Mouse (Mus musculus) neural tube, embryonic 15.5 days (tissue): ENCODE measurements around the gene Vps53. TPM values are rescaled to one million over a fixed set of nuclear protein-coding genes. Genes with fewer than 3 reads are reported as not detected.

Experiments used
- ATAC-seq: fragments of 200-750 bp; cut with Nextera tagmentation; 2 replicates; pipeline ENCODE4 v1.8.0; 2017; ENCODE audit warnings: mild to moderate bottlenecking, moderate TSS enrichment, moderate library complexity; ENCODE audit not compliant: low FRiP score
- H3K27ac ChIP-seq: fragments of 300-500 bp; sonication (generic); replicated peaks from 2 replicates; pipeline ENCODE4 v1.5.1; 2015; ENCODE audit warnings: mild to moderate bottlenecking, inconsistent platforms
- H3K27me3 ChIP-seq: fragments of 300-500 bp; sonication (generic); replicated peaks from 2 replicates; pipeline ENCODE4 v1.6.1; 2015; ENCODE audit warnings: inconsistent platforms
- H3K36me3 ChIP-seq: fragments of 300-500 bp; sonication (generic); 2 replicates; pipeline ENCODE4 v1.6.1; 2015; ENCODE audit warnings: inconsistent platforms
- H3K4me1 ChIP-seq: fragments of 300-500 bp; sonication (generic); 2 replicates; pipeline ENCODE4 v1.6.1; 2015; ENCODE audit warnings: inconsistent platforms
- H3K4me2 ChIP-seq: fragments of 300-500 bp; sonication (generic); 2 replicates; pipeline ENCODE4 v1.6.1; 2015; ENCODE audit warnings: inconsistent platforms, mild to moderate bottlenecking, moderate library complexity
- H3K4me3 ChIP-seq: fragments of 300-500 bp; sonication (generic); replicated peaks from 2 replicates; pipeline ENCODE4 v1.5.1; 2015; ENCODE audit warnings: mild to moderate bottlenecking, inconsistent platforms
- H3K9ac ChIP-seq: fragments of 300-500 bp; sonication (generic); replicated peaks from 2 replicates; pipeline ENCODE4 v1.6.1; 2015; ENCODE audit warnings: mild to moderate bottlenecking, inconsistent platforms
- H3K9me3 ChIP-seq: fragments of 300-500 bp; sonication (generic); replicated peaks from 2 replicates; pipeline ENCODE4 v1.6.1; 2016; ENCODE audit warnings: inconsistent platforms
- WGBS: fragments of 180-500 bp; shearing (Covaris S2); methylation state at CpG from one replicate; pipeline ENCODE4 v1.1.7; 2015; ENCODE audit warnings: mixed read lengths; 5-methylcytosine and 5-hydroxymethylcytosine counted together
- polyA plus RNA-seq: library from polyadenylated mRNA; unstranded; fragments of >200 nt; fragmentation: Nextera tagmentation; extraction: Ambion mirVana; gene quantifications from 2 replicates; pipeline ENCODE4 v1.2.1, GENCODE M21; 2015

The Vps53 gene
- polyA plus RNA-seq, 1 experiment from 2014 or later, result 69.4 TPM

DNA sequence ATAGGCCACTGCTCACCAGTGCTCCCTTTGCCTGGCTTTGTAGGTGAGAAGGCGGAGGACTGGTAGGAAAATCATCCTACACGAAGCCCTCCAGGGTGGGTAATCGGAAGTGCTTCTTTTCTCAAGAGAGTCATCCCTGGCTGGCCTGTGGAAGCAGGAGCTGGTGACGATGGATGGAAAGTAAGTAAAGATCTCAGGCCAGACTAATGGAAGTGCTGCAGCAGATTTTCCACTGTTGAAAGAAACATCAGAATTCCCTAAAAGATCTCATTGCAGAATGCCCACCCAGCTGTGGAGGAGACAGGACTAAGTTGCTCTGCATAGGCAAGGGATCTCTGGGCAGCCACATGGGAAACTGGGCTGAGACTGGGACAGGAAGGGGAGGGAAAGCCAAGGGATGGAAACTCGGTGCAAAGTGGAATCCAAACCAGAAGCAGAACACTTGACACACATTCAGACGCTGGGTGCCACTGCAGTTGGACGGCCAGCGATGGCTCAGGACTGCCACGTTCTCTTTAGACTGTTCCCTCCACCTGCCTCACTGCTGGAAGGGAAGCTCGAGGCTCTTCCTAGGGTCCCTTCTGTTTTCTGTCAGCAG, 137.3 kb downstream of the Vps53 start:
- Histone ChIP-seq H3K9ac (no peak overlapping the region), H3K4me1 (peaks cover 12% of the 10 kb centered on the region; the same call in 1 of the 2 replicates), H3K4me3 (no peak overlapping the region), H3K9me3 (no peaks in the 10 kb centered on the region), H3K27me3 (no peaks in the 10 kb centered on the region), H3K36me3 (peaks cover 23% of the 10 kb centered on the region), H3K4me2 (no peak overlapping the region), H3K27ac (no peak overlapping the region)
- 66% methylated on average over 10 of the region's 10 CpGs for WGBS
- no peak for ATAC-seq

DNA sequence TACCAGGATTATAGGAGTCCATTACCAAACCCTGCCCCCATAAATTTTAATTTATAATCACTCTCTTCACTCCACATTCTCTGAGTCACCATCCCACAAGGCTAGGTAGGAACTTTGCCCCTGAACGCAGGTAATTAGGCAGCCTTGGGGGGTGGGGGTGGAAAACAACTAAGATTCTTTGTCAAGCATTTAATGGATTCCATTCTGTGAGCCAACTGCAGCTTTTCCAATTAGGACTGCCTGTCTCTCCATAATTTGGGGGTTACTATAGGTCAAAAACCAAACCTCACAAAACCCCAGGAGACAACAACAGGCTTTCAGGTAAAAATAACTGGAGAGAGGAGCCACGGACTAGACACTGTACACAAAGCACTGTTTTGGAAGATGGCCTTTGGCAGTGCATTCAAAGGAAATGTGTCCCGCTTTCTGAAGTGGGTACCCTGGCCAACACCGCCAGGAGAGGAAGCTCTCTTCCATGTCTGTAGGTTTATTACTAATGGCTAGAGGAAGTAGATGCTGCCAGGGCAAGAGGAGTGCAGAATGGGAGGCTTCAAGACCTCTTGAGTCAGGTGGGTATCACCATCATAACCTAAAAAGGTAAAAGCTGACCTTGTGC, 138.6 kb downstream of the Vps53 start:
- no peak for ATAC-seq
- H3K9me3 ChIP-seq, result no peaks in the 10 kb centered on the region
- H3K9ac ChIP-seq, result no peak overlapping the region
- no peaks in the 10 kb centered on the region for H3K27me3 ChIP-seq
- 82% methylated on average over 4 of the region's 4 CpGs for WGBS
- H3K4me2 ChIP-seq, result no peak overlapping the region
- H3K27ac ChIP-seq, result no peak overlapping the region
- H3K36me3 ChIP-seq, result peaks cover 11% of the 10 kb centered on the region; the same call in 1 of the 2 replicates
- H3K4me3 ChIP-seq, result no peak overlapping the region
- H3K4me1 ChIP-seq, result peaks cover 12% of the 10 kb centered on the region; the same call in 1 of the 2 replicates

DNA sequence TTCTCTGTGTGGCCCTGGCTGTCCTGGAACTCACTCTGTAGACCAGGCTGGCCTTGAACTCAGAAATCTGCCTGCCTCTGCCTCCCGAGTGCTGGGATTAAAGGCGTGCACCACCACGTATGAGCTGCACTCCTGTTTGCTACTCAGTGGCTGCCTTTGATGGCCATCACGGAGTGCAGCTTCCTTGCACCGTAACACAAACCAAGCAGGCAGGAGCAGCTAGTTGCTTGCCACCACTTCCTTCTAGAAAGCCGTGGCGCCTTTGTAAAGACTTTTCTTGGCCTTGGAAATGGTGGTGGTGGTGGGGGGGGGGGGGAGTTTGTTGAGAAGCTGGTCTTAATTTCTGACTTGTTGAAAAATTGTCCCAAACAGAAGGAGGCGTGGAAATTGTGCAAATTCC, 139.3 kb downstream of the Vps53 start:
- H3K36me3 ChIP-seq, result peaks cover 3% of the 10 kb centered on the region; the same call in 1 of the 2 replicates
- H3K9me3 ChIP-seq, result no peaks in the 10 kb centered on the region
- H3K9ac ChIP-seq, result no peak overlapping the region
- H3K4me1 ChIP-seq, result peaks cover 12% of the 10 kb centered on the region; the same call in 1 of the 2 replicates
- no peak overlapping the region for H3K4me2 ChIP-seq
- no peak for ATAC-seq
- no peaks in the 10 kb centered on the region for H3K27me3 ChIP-seq
- H3K4me3 ChIP-seq, result no peak overlapping the region
- H3K27ac ChIP-seq, result no peak overlapping the region
- 87% methylated on average over 8 of the region's 8 CpGs for WGBS

DNA sequence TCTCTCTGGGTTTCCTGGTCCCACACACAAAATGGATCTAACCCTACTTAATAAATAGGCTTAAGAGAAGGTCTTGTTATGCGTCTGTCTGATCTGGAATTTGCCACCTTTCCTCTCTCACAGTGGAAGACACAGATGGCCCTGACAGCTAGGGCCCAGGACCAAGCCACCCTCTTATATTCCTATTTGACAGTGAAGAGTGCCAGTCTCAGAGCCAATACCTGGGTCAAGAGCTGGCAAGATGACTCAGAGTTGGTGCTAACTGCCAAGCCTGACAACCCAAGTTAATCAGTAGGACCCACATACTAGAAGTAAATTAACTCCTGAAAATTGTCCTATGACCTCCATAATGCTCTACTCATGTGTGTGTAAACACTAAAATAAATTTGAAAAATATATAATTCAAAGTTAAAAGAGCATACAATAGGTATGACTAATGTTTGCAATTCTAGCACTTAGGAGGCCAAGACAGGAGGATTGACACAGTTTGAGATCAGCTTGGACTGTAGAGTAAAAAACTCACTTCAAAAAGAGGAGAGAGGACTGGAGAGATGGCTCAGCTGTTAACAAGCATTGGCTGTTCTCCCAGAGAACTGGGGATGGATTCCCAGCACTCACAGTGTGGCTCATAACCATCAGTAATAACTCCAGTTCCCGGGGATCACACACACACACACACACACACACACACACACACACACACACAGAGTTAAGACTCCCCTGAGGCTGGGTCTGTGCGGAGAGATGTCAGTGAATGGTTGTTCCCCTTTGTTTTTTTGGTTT, 140.0 kb downstream of the Vps53 start:
- Histone ChIP-seq H3K4me3 (no peak overlapping the region), H3K4me1 (peaks cover 12% of the 10 kb centered on the region; the same call in 1 of the 2 replicates), H3K27me3 (no peaks in the 10 kb centered on the region), H3K27ac (no peak overlapping the region), H3K4me2 (no peak overlapping the region), H3K36me3 (no peaks in the 10 kb centered on the region), H3K9me3 (no peaks in the 10 kb centered on the region), H3K9ac (no peak overlapping the region)
- ATAC-seq, result no peak
- WGBS, result 79% methylated on average over 3 of the region's 3 CpGs

DNA sequence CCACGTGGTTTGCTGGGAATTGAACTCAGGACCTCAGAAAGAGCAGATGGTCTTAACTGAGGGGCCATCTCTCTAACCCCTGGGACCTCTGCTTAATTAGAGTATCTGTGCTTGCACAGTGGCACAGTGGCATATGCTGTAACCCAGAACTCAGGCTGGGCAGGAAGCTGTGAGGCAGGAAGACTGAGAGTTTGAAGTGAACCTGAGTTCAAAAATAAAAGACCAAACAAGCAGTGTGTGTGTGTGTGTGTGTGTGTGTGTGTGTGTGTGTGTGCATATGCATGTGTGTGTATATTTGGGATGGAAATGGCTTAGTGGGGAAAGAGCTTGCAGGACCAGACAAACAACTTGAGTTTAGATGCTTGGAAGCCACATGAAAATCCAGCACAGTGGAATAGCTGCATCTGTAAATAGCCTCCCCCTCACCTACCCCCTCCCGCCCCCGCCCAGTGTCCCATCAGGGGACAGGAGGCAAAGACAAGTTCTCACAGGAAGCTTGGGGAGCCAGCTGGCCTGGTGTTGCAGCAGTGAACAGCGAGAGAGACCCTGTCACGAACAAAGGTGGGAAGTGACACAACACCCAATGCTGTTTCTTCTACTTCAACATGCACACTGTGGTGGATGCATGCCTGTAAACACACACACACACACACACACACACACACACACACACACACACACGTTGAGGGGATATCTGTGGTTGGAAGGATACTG, 141.7 kb downstream of the Vps53 start:
- peaks cover 7% of the 10 kb centered on the region; the same call in 1 of the 2 replicates for H3K4me1 ChIP-seq
- ATAC-seq, result no peak
- H3K27me3 ChIP-seq, result no peaks in the 10 kb centered on the region
- WGBS, result 63% methylated on average over 6 of the region's 6 CpGs
- H3K4me2 ChIP-seq, result no peak overlapping the region
- no peak overlapping the region for H3K4me3 ChIP-seq
- no peaks in the 10 kb centered on the region for H3K9me3 ChIP-seq
- no peak overlapping the region for H3K9ac ChIP-seq
- H3K27ac ChIP-seq, result no peak overlapping the region
- no peaks in the 10 kb centered on the region for H3K36me3 ChIP-seq

DNA sequence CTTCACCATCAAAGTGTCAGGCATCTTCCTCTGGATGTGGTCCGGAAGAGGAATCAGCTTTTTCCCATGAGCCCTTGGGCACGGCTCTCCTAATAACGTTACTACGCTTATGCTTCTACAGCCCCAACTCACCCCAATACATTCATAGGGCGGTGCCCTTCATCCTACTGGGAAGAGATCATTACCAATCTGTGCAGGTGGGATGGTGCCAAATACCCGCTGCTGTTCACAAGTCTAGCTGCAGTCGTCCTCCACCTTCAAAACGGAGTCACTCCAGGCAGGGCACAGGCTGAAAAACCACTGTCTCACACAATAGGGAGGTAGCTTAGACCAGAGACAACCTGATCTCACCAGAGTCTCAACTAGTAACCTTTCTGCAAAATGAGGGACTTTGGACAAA, 144.3 kb downstream of the Vps53 start:
- H3K36me3 ChIP-seq, result no peaks in the 10 kb centered on the region
- no peaks in the 10 kb centered on the region for H3K9me3 ChIP-seq
- no peak overlapping the region for H3K9ac ChIP-seq
- no peak overlapping the region for H3K4me3 ChIP-seq
- no peak overlapping the region for H3K27ac ChIP-seq
- H3K4me2 ChIP-seq, result no peak overlapping the region
- ATAC-seq, result no peak
- no peaks in the 10 kb centered on the region for H3K4me1 ChIP-seq
- whole genome bisulfite sequencing, result 77% methylated on average over 8 of the region's 8 CpGs
- no peaks in the 10 kb centered on the region for H3K27me3 ChIP-seq

DNA sequence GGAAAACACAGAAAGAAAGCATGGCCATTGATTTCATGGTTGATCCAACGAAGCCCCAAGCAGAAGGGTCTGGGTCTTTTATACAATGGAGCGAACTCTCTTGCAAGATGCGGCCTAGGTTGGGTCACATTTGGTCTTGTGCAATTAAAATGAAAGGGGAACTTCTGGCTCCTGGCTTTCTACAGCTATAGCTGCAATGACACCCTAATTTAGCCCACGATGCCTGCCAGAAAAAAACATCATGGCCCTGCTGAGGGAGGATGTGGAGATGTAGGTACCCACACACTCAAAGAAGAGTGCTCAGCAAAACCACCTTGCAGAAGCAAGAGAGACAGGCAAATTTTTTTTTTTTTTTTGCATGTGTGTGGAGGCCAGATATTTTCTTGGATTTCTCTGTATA, 145.6 kb downstream of the Vps53 start:
- Histone ChIP-seq H3K27me3 (no peaks in the 10 kb centered on the region; the same call in 1 of the 2 replicates), H3K27ac (no peak overlapping the region), H3K9me3 (no peaks in the 10 kb centered on the region), H3K4me1 (no peaks in the 10 kb centered on the region), H3K9ac (no peak overlapping the region), H3K4me2 (no peak overlapping the region), H3K4me3 (no peak overlapping the region), H3K36me3 (no peaks in the 10 kb centered on the region)
- no peak for ATAC-seq
- WGBS, result 46% methylated on average over 4 of the region's 4 CpGs

DNA sequence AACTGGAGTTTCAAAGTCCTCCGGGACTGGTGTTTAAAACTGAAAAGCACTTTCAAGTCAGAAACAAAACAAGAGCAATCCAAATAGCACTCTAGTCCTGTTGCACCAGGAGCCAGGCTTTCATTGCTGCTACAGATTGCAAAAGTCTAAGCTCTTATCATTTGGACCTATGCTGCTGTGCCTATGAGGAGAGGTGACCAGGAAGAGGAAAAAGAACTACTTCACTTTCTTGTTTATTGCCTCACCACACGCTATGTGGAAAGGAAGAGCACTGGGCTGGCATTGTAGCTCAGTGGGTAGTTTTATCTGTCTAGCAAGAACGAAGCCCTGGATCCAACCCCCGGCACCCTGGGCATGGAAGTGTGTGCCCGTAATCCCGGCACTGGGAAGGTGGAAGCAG, 146.1 kb downstream of the Vps53 start:
- H3K4me3 ChIP-seq, result no peak overlapping the region
- H3K36me3 ChIP-seq, result no peaks in the 10 kb centered on the region
- no peak overlapping the region for H3K27ac ChIP-seq
- H3K4me2 ChIP-seq, result no peak overlapping the region
- no peak overlapping the region for H3K9ac ChIP-seq
- 75% methylated on average over 6 of the region's 6 CpGs for WGBS
- no peak for ATAC-seq
- H3K9me3 ChIP-seq, result no peaks in the 10 kb centered on the region
- no peaks in the 10 kb centered on the region for H3K4me1 ChIP-seq
- H3K27me3 ChIP-seq, result no peaks in the 10 kb centered on the region; the same call in 1 of the 2 replicates

DNA sequence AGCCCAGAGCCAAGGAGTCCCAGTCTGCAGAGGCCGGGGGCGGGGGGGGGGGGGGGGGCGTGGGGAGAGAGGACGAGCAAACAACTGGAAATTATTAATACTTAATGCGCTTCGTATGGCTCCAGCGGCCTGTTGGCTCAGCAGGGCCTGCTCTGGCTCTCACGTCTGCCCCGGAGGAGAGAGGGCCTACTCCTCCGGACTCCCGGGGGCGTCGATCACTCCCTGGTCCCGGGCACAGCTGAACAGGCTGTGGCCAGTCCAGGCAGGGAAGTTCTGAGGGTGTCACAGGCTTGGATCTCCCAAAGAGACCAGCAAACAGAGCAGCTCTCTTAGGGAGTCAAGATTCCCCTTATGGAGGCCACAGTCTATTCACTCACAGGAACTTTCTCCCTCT, 151.4 kb downstream of the Vps53 start:
- Histone ChIP-seq H3K27ac (no peak overlapping the region), H3K4me1 (peaks cover 17% of the 10 kb centered on the region), H3K9me3 (no peaks in the 10 kb centered on the region), H3K4me2 (peak overlapping the region; percentile 90), H3K27me3 (peaks cover 4% of the 10 kb centered on the region; the same call in 1 of the 2 replicates), H3K36me3 (no peaks in the 10 kb centered on the region), H3K9ac (peak overlapping the region; percentile 41), H3K4me3 (peak overlapping the region; percentile 65)
- ATAC-seq, result peak; percentile 42; the same call in 1 of the 2 replicates
- 3% methylated on average over 12 of the region's 14 CpGs for WGBS

DNA sequence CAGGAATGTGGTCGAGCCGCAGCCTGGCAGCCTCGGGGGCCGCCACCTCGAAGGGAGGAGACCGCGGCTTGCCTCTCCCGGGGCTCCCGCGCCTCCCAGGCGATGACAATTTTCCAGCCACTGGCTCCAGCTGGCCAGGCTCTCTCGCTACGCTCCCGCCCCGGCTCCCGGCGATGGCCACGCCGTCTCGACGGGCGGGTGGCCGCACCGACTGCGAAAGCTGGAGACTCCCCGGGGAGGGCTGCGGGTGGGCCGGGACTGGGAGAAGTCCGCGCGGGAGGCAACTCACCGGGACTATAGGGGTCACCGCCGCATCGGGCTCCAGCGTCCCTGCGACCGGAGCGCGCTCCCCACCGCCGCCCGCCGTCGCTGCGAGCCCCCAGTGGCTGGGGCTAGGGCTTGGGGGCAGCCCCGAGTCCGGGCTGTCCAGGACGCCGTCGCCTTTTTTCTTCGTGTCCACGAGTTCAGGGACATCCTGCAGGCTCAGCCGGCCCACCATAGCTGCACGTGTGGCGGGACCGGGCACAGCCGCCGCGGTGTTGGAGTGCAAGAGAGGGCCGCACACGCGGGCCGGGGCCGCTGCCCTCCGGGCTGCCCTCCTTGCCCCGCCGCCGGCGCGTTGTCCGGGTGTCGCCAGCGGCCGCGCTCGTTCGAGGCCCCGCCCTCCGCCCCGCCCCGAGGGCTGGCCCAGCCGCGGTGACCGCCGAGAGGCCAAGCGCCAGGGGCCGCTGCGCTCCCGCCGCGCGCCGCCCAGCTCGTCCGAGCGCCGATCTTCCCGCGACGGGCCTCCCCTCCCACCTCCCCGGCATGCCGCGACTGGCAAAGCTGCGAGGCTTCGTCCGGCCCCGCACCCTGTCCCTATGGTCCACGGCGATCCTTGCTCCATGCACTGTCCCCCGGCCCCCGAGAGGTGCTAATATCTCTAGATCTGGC, 152.0 kb downstream of the Vps53 start, which contains the start of gene Rflnb:
Rflnb (minus strand) TSS at position 644 of the 933 bp plus-strand sequence.
- no peaks in the 10 kb centered on the region for H3K9me3 ChIP-seq
- peak within 1 kb of the TSS; percentile 65 for H3K4me3 ChIP-seq
- WGBS, result under 1% methylated on average over 99 of the region's 112 CpGs
- no peaks in the 10 kb centered on the region for H3K36me3 ChIP-seq
- peak within 1 kb of the TSS; percentile 90 for H3K4me2 ChIP-seq
- peaks cover 17% of the 10 kb centered on the region for H3K4me1 ChIP-seq
- peaks cover 4% of the 10 kb centered on the region; the same call in 1 of the 2 replicates for H3K27me3 ChIP-seq
- ATAC-seq, result peak; percentile 81
- H3K27ac ChIP-seq, result no peak within 1 kb of the TSS
- H3K9ac ChIP-seq, result peak within 1 kb of the TSS; percentile 41
